Mouse (Mus musculus): ENCODE measurements at regions not wholly inside any gene's neighbourhood (a gene's known extent, or its start where the extent isn't known, plus 50 kb on each side); places are given as distances from the start of the nearest gene placed in this dataset.

DNA sequence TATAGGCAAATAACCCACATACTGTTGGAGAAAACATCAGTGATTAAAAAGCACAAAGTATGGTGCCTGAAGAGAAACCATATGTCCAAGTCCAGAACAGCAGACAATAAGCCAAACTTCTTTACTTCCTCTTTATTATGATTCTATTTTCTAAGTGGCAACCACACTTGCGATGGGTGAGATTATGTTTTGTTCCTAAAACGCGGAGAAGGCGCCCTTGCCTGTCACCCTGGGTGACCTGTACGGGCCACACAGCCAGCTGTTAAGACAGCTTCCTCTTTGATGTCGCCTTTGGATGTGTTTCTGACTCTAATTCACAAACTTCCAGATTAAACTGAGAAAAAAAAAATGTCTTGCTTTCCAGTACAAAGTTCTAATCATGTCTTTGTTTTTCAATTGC is 83.9 kb upstream of the Sgip1 start:
- ATAC-seq (replicated peaks in 1 of 2; ENCODE audit: insufficient read depth in 1 of 2, low FRiP score in 2 of 2, low TSS enrichment in 1 of 2, low read depth in 1 of 2, poor library complexity in 2 of 2, severe bottlenecking in 2 of 2): peak; percentile 83 to 89

DNA sequence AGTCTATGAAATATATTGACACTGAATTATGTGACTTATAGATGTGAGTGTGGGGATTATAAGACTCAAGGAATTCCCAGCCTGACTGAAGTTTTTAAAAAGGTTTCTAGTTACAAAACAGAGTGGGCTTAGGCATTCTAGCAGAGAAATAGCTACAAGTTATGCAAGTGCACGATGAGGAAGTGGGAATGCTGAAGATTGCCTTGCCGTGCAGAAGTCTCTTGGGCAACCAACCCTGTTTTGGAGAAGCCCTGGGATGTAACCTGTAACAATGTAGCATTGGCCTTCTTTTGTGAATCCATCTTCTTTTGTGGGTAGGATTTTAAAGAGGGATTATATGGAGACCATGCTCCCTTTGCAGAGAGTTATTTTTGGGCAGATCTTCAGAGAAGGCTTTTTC is 82.5 kb upstream of the Sgip1 start:
- ATAC-seq (replicated peaks in 1 of 2; ENCODE audit: insufficient read depth in 1 of 2, low FRiP score in 2 of 2, low TSS enrichment in 1 of 2, low read depth in 1 of 2, poor library complexity in 2 of 2, severe bottlenecking in 2 of 2): no peak; a peak in 1 of 4 replicates

DNA sequence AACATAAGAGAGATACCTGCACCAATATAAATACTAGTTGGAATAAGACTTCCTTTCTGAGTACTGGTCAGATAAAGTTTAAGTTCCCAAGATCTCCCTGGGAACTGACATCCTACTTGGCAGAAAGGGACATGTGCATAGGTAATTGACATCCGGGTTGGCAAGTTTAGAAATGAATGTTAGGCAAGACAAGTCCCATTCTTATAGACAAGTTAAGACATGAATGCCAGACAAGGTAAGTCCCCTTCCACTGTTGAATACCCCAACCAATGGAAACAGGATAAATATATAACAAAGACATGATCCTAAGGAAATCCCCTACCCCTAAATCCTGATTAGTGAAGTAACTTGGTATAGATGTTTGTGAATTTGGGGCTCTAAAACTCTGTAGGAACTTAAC is 77.5 kb upstream of the Sgip1 start:
- no peak for ATAC-seq (replicated peaks in 1 of 2; ENCODE audit: insufficient read depth in 1 of 2, low FRiP score in 2 of 2, low TSS enrichment in 1 of 2, low read depth in 1 of 2, poor library complexity in 2 of 2, severe bottlenecking in 2 of 2)

DNA sequence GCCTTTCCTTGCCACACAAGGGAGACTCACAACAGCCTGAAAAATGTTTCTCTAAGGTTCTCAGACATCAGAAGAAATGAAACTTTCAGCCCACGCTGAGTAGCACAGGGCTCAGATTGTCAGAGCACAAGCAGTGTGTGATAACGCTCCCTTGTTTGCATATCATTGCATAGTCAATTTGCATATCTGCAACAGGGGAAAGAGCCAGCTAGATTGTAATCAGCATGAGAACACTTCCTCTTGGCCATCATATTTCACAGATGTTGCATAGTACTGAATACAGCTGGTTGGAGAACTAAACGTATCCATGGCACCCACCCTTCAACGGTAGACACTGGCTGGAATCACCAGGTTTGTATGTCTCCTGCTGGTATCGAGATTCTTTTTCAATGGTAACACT is 58.9 kb upstream of the Sgip1 start:
- ATAC-seq (replicated peaks in 1 of 2; ENCODE audit: insufficient read depth in 1 of 2, low FRiP score in 2 of 2, low TSS enrichment in 1 of 2, low read depth in 1 of 2, poor library complexity in 2 of 2, severe bottlenecking in 2 of 2): peak; percentile 37 to 45; a peak in 3 of 4 replicates

DNA sequence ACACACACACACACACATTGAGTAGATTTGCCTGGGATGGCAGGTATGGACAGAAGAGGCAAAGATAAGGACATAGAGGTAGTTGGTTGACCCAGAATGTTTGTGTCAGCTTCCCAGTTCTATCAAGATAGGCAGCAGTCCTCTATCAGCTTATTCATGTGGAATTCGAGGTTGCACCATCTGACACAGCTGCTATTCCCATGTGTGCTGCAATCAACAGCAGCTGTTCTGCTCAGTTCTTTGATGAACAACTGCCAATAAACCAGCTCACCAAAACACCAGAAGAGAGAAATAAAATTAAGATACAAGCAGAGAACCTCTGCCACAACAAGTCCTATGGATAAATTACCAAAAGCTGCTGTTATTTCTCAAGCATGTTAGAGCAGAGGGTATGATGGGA is 56.1 kb upstream of the Sgip1 start:
- ATAC-seq (replicated peaks in 1 of 2; ENCODE audit: insufficient read depth in 1 of 2, low FRiP score in 2 of 2, low TSS enrichment in 1 of 2, low read depth in 1 of 2, poor library complexity in 2 of 2, severe bottlenecking in 2 of 2): no peak

DNA sequence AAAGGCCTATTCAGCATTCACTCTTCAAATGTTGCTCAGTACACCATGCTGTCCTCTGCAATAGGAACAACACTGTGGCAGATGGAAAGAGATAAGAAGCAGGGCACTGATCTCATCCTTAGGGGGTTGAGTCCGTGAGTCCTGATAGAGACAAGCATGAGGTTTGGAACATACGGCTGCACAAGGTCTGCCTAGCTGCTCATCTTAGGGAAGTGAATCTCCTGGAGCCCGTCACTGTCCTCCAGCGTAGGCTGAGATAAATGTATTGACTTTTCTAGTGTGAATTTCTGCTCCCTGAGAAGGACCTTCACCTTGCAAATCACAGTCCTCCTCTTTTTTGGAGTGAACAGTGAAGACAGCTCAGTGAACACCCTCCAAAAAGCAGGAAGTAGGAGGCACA is 52.7 kb upstream of the Sgip1 start:
- ATAC-seq (replicated peaks in 1 of 2; ENCODE audit: insufficient read depth in 1 of 2, low FRiP score in 2 of 2, low TSS enrichment in 1 of 2, low read depth in 1 of 2, poor library complexity in 2 of 2, severe bottlenecking in 2 of 2): no peak

Measured in hematopoietic stem cell, adult 5-6 weeks (primary cell).